Mouse (Mus musculus) heart, adult 9 months (tissue): ENCODE results near the gene Lrmda.

Experiments
- DNase-seq, 2 experiments: peaks; one replicate each; pipeline ENCODE4 v3.0.0; 2022; ENCODE audit warnings: low spot score in 2 of 2

The Lrmda gene

DNA sequence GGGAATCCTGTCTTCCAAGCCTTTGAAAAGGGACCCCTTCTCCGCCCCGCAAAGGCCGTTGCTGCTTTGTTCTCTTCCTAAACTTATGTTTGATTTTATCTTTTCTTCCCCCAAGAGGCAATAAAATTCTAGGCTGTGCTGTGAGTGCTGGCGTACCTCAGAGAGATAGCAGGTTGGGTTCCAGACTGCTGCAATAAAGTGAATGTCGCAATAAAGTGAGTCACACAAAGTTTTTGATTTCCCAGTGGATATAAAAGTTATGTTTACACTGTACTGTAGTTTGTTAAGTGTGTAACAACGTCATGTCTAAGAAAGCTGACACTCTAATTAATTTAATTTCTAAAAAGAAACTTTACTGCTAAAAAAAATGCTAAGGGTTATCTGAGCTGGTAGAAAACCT, 22.6 kb downstream of the Lrmda start:
- DNase-seq: no peak

GRCm38 (mm10) chr14:22043420-22043819, 23.9 kb downstream of the Lrmda start:
- no peak for DNase-seq

DNA sequence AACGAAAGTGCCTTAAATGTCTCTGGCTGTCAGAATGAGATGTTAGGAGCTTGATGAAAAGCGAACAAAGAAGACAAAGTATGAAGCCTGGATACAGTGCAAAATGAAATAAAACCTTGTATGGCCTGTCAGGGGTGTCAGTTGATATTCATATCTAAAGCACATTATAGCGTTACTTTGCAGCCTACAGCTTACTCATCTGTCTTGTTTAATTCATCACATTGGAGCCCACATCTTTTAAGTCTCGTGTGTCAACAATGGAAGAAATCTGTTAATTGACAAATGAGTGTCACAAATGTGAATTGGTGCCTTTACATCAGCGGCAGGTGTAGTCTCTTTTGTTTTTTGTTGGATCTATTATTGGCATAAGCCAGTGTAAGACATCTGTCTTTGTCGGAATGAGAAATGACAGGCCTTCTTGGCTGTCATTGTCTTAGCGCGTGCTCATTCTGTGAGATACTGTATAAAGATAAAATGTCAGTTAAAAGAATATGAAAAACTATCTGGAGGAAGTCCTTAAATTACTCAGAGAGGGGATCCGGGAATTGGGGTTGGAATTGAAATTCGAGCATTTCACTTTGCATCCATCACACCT, 26.8 kb downstream of the Lrmda start:
- no peak for DNase-seq

DNA sequence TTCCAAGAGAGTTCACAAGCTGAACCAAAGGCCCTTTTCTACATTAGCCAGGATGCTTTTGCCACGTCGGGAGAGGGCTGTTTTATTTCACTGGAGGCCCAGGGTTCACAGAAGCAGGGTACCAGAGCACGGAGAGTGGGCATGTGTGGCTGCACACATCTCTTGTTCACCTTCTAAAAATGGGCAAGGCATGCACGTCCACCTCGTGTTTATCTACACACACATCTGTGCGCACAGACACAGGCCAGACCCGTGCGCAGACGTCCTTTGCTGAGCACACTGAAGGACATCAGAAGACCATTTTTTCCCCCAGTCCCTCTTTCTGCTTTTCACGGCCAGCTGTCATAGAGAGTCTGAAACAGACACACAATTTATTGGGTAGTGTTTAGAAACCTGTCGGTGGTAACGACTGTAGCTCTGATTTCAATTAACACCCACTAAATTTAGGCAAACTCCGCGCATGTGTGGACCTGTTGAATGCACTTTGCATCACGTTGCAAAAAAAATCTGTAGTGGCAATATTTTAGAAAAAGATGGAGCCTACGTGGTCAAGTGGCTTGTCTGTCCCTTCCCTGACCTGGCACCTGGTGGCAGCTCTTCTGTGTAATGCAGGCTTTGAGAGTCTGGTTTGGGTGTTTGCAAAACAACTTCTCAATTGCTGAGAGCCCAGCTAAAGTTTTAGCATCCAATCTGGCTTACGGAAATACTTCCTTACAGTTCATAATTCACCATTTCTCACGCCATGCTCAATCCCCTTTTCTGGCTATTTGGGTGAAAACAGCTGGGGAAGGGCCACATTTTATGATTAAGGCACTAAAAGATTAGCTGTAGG, 28.8 kb downstream of the Lrmda start:
- no peak for DNase-seq

GRCm38 (mm10) chr14:22048900-22049199, 29.3 kb downstream of the Lrmda start:
- no peak for DNase-seq

DNA sequence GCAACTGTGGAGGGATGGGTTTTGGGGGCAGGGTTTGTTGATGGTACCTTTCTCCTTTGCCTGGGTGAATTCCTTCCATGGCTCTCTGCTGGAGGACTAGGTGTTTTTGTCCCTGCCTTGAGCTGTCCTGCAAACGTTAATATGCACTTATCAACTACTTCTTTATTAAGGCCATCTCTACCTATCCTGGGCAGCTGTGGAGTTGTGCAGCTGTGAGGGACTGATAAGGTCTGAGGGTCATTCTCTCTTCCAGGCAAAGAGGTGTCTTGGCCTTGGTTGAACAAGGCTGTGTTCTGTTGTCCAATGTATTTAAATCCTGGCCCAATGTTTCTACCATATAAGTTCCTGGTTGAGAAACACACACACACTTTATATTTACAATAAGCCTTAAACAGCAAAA, 29.8 kb downstream of the Lrmda start:
- no peak for DNase-seq

DNA sequence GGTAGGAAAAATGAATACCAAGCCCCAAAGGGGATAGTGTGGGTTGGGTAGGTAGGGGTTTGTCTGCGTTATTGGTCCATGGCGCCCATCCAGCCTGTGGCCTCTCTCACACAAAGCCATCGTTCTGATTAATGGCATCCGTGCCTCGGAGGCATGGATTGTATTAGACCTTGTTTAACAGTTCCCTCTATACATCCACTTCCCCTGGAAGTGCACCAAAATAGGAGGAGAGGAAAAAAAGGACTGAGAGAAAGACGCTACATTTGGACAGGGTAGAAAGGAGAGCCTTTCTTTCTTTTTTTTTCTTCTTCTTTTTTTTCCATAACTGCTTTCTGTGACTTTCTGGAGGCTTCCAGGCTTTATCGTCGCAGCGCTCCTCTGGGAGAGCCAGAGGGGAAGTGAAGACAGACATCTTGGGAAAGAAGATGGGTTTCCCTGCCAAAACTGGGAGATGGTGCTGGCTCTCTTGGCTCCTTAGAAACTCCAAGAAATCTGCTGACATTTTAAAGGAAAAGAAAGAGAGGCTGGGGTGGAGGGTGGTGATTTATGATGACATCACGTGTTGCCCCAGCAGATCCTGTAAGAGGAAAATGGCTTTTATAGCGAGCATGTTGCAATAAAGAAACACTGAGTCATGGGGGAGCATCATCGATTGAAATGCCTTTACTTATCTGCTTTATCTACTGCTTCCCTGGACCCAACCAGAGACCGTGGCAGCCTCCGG, 32.6 kb downstream of the Lrmda start:
- peak; percentile 67 to 72 for DNase-seq

- peak; percentile 51 to 60 for DNase-seq
Measured at GRCm38 (mm10) chr14:22055630-22056029, 36.1 kb downstream of the Lrmda start.

DNA sequence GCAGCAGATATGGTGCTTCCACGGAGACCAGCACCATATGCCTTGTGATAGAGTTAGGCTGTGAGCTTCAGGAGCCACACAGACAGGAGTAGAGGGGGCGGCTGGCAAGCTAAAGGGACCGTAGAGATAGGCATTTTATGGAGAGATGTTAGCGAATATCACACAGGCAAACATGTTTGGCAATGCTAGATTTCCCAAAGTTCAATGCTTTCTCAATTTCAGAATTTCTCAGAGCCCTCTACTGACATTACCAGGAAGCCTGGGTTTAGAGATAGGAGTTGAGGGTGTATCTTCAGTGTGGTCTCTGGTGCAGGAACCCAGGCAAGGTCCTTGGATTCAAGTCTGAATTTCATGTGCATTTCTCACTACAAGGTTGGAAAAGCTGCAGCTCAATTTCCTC, 36.7 kb downstream of the Lrmda start:
- DNase-seq: no peak

GRCm38 (mm10) chr14:22058729-22059128, 39.2 kb downstream of the Lrmda start:
- DNase-seq: no peak

DNA sequence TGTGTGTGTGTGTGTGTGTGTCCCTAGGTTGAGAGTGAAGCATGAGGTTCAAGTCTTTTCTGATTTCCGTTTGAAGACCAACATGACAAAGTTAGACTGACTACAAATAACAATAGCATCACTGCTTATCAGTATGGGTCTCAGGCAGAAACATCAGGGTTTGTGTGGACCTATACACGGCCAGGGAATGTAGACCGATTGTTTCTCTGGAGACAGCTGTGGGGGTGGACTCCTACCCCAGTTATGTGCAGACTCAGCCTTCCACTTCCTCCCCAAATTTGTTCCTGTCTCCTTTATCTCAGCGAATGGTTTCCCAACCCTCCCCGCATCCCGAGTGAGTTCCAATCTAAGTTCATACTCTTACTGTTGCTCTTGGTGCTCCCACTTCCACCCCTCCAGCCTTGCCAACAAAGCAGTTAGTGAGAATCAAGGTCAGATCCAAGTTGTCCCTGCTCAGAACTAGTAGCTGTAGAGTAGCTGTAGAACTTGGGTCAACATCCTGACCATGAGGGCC, 39.9 kb downstream of the Lrmda start:
- DNase-seq: peak in 1 of 2 experiments; percentile 13

GRCm38 (mm10) chr14:22060787-22061186, 41.3 kb downstream of the Lrmda start:
- DNase-seq: no peak

DNA sequence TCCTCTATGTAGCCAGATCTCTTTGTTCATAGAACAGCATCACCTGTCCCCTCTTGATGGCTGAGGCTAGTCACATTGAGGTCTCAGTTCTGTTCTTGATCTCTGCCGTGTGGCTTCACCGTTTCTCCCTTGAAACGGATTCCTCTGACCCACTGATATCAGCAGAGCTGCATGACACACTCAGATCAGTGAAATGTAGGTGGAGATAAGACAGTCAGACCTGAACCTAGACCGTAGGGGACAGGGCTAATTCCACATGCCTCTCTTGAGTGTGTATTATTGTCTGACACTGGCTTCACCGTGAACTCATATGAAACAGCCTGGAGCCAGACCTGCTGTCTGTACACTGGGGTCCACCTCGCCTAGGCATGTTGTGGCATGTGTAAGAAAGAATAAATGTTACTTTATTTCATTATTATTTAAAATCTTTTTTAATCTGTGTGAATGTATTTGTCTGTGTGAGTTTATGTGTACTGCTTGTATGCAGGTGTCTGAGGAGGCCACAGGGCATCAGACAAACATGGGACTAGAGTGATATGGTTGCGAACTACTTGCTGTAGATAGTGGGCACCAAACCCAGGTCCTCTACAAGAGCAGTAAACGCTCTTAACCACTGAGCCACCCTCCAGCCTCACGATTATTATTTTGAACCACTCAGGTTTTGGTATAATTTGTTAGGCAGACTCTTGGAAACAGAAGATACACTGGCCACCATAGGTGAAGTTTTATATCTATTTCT, 42.8 kb downstream of the Lrmda start:
- DNase-seq: no peak

DNA sequence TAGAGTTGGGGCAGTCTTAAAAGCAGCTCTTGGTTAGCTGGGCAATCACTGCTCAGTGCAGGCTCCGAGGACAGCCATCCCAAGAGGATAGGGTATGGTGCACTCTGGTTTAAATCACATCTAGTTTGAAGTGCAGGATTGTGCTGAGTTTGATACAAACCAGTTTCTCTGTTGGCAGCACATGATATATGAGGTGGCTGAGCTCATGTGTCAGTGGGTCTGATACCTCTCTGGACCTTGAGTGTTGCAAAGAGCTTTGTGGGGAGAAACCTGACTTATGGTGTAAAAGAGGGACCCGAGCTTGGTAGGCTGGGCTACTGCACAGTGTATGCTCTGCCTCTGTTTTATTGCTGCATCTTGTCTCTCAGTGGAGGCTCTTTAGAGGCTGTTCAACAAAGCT, 49.7 kb downstream of the Lrmda start:
- DNase-seq: no peak

DNA sequence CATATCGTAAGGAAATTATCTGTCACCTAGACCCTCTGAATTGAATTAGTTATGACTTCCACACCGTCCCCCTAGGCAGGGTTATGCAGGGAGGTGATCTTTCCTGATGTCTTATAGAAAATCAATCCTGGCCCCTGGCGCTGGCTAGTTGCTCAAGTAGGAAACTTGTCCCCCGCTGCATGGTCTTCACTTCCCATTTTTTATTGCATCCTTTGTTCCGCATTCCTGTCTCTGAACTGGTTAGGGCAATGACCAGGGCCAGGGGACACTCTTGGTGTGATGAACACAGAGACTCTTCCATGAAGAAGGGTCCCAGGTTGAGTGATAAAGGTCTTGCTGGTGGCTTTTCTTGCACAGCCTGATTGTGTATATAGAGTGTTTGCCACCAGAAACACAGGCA, 53.9 kb downstream of the Lrmda start:
- no peak for DNase-seq

DNA sequence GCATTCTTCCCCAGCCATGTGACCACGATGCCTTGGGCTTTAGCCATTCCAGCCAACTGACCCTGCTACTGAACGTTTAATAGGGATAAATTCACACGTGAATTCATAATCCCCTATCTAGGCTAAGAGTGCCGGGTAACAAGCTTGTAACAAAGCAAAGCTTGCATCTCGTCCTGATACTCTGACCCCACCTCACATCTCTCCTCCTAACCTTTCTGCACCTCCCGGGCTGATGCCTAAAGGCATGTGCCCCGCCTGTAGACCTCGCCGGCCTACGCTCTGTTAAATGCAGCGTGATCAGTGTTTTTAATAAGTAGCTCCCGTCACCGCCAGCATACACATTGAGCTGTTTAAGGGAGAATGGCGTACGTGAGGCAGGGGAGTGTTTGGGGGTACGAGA, 54.7 kb downstream of the Lrmda start:
- DNase-seq: no peak

GRCm38 (mm10) chr14:22083931-22084330, 64.4 kb downstream of the Lrmda start:
- no peak for DNase-seq

DNA sequence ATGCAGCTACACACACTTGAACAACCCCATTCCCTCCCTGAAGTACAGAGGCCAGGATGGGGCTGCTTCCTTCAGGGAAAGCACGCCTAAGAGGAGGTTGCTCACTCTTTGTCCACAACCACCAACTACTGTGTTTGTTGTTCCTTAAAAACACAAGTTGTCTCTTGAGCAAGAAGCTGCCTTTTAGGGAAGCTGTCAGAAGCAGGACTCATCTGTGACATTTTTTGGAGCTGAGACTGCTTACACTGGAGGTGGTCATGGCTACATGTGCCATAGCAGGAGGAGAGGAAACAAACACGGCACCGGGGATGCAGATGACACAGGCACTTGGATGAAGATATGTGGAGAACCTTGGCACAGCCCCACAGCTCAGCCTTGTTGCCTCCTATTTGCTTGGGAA, 65.9 kb downstream of the Lrmda start:
- no peak for DNase-seq

- DNase-seq: no peak
Measured at GRCm38 (mm10) chr14:22088604-22089003, 69.1 kb downstream of the Lrmda start.

- DNase-seq: no peak
Measured at GRCm38 (mm10) chr14:22089331-22089730, 69.8 kb downstream of the Lrmda start.

DNA sequence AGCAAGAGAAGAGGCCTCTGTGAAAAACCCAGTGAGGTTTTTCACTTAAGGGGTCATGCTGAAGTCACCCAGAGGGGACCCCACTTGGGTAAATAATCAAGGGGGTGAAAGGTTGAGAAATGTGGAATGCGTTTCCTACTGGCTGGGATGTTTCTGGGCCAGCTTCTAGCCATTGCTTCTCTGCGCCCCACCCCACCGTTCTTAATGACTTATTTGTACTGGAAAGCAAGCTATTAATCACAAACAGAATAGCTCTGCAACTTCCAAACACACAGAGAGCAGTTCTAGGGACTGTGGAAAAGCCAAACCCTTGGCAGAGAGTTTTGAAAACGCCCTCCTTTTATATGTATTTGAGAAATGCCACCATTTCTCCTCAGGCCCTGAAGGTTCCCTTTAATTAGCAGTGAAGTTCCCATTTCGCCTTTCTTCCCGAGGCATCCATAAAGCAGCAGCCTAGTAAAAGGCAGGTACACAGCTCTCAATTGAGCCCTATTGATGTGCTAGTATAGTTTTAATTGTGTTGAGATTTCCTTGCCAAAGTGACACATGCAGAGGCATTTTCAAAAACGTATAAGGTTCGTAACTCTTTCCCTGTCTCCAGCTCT, 70.5 kb downstream of the Lrmda start:
- no peak for DNase-seq

- no peak for DNase-seq
Measured at GRCm38 (mm10) chr14:22090778-22091211, 71.3 kb downstream of the Lrmda start.
